Mouse (Mus musculus) spleen, adult 2 months (tissue): Measurements from ENCODE around the gene Gm45234.

Source experiments
- CTCF ChIP-seq: fragments of 200-500 bp; IDR thresholded peaks from 2 replicates; pipeline ENCODE4 v1.5.1; 2011; ENCODE audit warnings: mild to moderate bottlenecking, inconsistent platforms; ENCODE audit not compliant: insufficient read depth, insufficient read length, insufficient replicate concordance; ENCODE audit errors: extremely low read depth
- POLR2A ChIP-seq: fragments of 200-500 bp; IDR thresholded peaks from 2 replicates; pipeline ENCODE4 v1.6.1; 2011; ENCODE audit warnings: low read depth, low read length, inconsistent platforms

GRCm38 (mm10) chr6:124723541-124723940 is 32.3 kb downstream of the Gm45234 start:
- no peak for TF ChIP-seq CTCF
- TF ChIP-seq POLR2A = no peak
